Mouse (Mus musculus) embryonic fibroblast, embryonic 13.5 days (primary cell): ENCODE measurements at regions not wholly inside any gene's neighbourhood (a gene's known extent, or its start where the extent isn't known, plus 50 kb on each side); places are given as distances from the start of the nearest gene placed in this dataset.

ENCODE experiments used
- CTCF ChIP-seq: IDR thresholded peaks from 2 replicates; pipeline ENCODE4 v1.5.1; 2011; ENCODE audit warnings: mild to moderate bottlenecking, control low read depth, low read length, moderate library complexity, borderline replicate concordance; ENCODE audit not compliant: insufficient read depth
- POLR2A ChIP-seq: IDR thresholded peaks from 2 replicates; pipeline ENCODE4 v1.6.1; 2011; ENCODE audit warnings: low read depth, mild to moderate bottlenecking, control low read depth, low read length, moderate library complexity

- TF ChIP-seq CTCF (no peak), POLR2A (no peak)
These were observed 601.4 kb upstream of the Sox9 start for GRCm38 (mm10) chr11:112180666-112181065.
